Mouse (Mus musculus): ENCODE data around the gene Syt3.

DNA sequence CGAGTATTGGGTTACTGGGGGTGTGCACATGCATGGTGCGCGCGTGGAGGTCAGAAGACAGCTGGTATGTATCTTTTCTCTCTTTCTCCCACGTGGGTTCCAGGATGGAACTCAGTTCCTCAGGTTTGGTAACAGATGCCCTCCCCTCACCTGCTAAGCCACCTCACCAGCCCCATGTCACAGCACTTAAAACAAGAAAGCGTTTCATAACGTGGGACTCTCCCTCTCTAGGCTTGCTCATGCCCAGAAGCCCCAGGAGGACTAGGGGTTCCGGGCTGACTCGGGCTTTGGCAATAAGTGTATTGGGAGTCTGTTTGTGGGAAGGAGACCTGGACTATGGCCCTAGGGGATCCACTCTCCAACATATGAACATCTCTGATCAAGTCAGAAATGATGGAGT, 50.2 kb downstream of the Syt3 start:
- TF ChIP-seq CTCF (IDR thresholded peaks at IDR 0.05) (no peak), EP300 (IDR thresholded peaks at IDR 0.05) (no peak)

Measured in lung, postnatal 0 days (tissue).